Mouse (Mus musculus): ENCODE measurements at regions not wholly inside any gene's neighbourhood (a gene's known extent, or its start where the extent isn't known, plus 50 kb on each side); places are given as distances from the start of the nearest gene placed in this dataset.

- 77% methylated on average over 7 of the region's 7 CpGs for WGBS
- Histone ChIP-seq H3K4me2 (replicated peaks) (no peak overlapping the region), H3K9me3 (replicated peaks) (no peaks in the 10 kb centered on the region), H3K4me3 (no peak overlapping the region), H3K27me3 (no peaks in the 10 kb centered on the region), H3K4me1 (no peaks in the 10 kb centered on the region), H3K27ac (no peak overlapping the region), H3K36me3 (no peaks in the 10 kb centered on the region), H3K9ac (no peak overlapping the region)
- ATAC-seq (ENCODE audit: low FRiP score): no peak
These were observed 88.6 kb upstream of the Mbnl3 start for GRCm38 (mm10) chrX:51294797-51295506.

GRCm38 (mm10) chrX:51292310-51292709 lies 86.0 kb upstream of the Mbnl3 start:
- no peak for ATAC-seq (ENCODE audit: low FRiP score)
- Histone ChIP-seq H3K4me2 (replicated peaks) (no peak overlapping the region), H3K9me3 (replicated peaks) (no peaks in the 10 kb centered on the region), H3K4me1 (no peaks in the 10 kb centered on the region), H3K4me3 (no peak overlapping the region), H3K9ac (no peak overlapping the region), H3K27me3 (no peaks in the 10 kb centered on the region), H3K27ac (no peak overlapping the region), H3K36me3 (no peaks in the 10 kb centered on the region)
- 77% methylated on average over 5 of the region's 5 CpGs for WGBS

GRCm38 (mm10) chrX:51278270-51278669 lies 71.9 kb upstream of the Mbnl3 start:
- Histone ChIP-seq H3K4me1 (no peaks in the 10 kb centered on the region), H3K4me3 (no peak overlapping the region), H3K27me3 (no peaks in the 10 kb centered on the region), H3K36me3 (no peaks in the 10 kb centered on the region), H3K9me3 (replicated peaks) (no peaks in the 10 kb centered on the region), H3K27ac (no peak overlapping the region), H3K9ac (no peak overlapping the region), H3K4me2 (replicated peaks) (no peak overlapping the region)
- ATAC-seq (ENCODE audit: low FRiP score): no peak

- Histone ChIP-seq H3K4me2 (replicated peaks) (no peak overlapping the region), H3K4me1 (no peaks in the 10 kb centered on the region), H3K9me3 (replicated peaks) (no peaks in the 10 kb centered on the region), H3K27ac (no peak overlapping the region), H3K9ac (no peak overlapping the region), H3K4me3 (no peak overlapping the region), H3K27me3 (no peaks in the 10 kb centered on the region), H3K36me3 (no peaks in the 10 kb centered on the region)
- peak; percentile 79 for ATAC-seq (ENCODE audit: low FRiP score)
These were observed 58.4 kb upstream of the Mbnl3 start for GRCm38 (mm10) chrX:51264746-51265145.

Measured in hindbrain, embryonic 12.5 days (tissue).